Mouse (Mus musculus): ENCODE measurements at regions not wholly inside any gene's neighbourhood (a gene's known extent, or its start where the extent isn't known, plus 50 kb on each side); places are given as distances from the start of the nearest gene placed in this dataset.

- no peak for DNase-seq (ENCODE audit: low spot score)
Observed at GRCm38 (mm10) chr6:93026068-93027022, 83.1 kb upstream of the Adamts9 start.

GRCm38 (mm10) chr6:93014534-93014933, 71.2 kb upstream of the Adamts9 start:
- peak; percentile 51 for DNase-seq (ENCODE audit: low spot score)

- no peak for DNase-seq (ENCODE audit: low spot score)
Observed at GRCm38 (mm10) chr6:93011906-93012305, 68.6 kb upstream of the Adamts9 start.

- no peak for DNase-seq (ENCODE audit: low spot score)
Observed at GRCm38 (mm10) chr6:93004587-93005240, 61.4 kb upstream of the Adamts9 start.

GRCm38 (mm10) chr6:93003812-93004211, 60.5 kb upstream of the Adamts9 start:
- no peak for DNase-seq (ENCODE audit: low spot score)

- DNase-seq (ENCODE audit: low spot score) = no peak
Observed at GRCm38 (mm10) chr6:92993647-92994046, 50.4 kb upstream of the Adamts9 start.

Measured in yolk sac, embryonic 10.5 days (tissue).